In genomic region chr2:166549069-166549468, GRCm38 (mm10) we compare ENCODE assay signal across 15 mouse cellular contexts.
A peak's percentile ranks its signal among the peaks of the same experiment; 100 is the strongest.
DNase-seq lines count a peak whose midpoint lies in the region; ATAC-seq lines count a peak whose summit lies in the region.
"Had no signal": no experiment of that assay in that cellular context is flagged by ENCODE, and none has a peak within 500 bp of the region (broad histone marks: within the 10 kb centered on the region; RNA-seq: fewer than 3 reads in every experiment).

No protein-coding gene starts in this region.

- ATAC-seq in midbrain, embryonic 12.5 days (ENCODE audit: low FRiP score, low read depth), result no peak
- ATAC-seq in midbrain, embryonic 16.5 days, result no peak
- ATAC-seq in activated CD4-positive, CD25-positive, alpha-beta regulatory T cell, adult 4 months, result peak; percentile 55

- H3K4me2 ChIP-seq in midbrain, embryonic 12.5 days (replicated peaks), result no peak overlapping the region
- no peak overlapping the region for H3K4me2 ChIP-seq in midbrain, embryonic 16.5 days (ENCODE audit: low read length)
- H3K4me2 ChIP-seq: liver, embryonic 15.5 days had no signal

- 88% methylated on average over 5 of the region's 5 CpGs for WGBS in midbrain, embryonic 12.5 days
- WGBS in midbrain, embryonic 16.5 days, result 84% methylated on average over 5 of the region's 5 CpGs
- 79% methylated on average over 5 of the region's 5 CpGs for WGBS in limb, embryonic 10.5 days

- no peak overlapping the region for H3K4me3 ChIP-seq in midbrain, embryonic 12.5 days
- H3K4me3 ChIP-seq in midbrain, embryonic 16.5 days (ENCODE audit: low read depth, low read length), result no peak overlapping the region
- H3K4me3 ChIP-seq in limb, embryonic 10.5 days, result no peak overlapping the region
- H3K4me3 ChIP-seq: left cerebral cortex, adult 2 months; liver, embryonic 15.5 days had no signal

- H3K9ac ChIP-seq in midbrain, embryonic 12.5 days (replicated peaks), result no peak overlapping the region
- H3K9ac ChIP-seq in midbrain, embryonic 16.5 days (ENCODE audit: low read depth, low read length), result no peak overlapping the region
- H3K9ac ChIP-seq: liver, embryonic 15.5 days had no signal

- H3K27me3 ChIP-seq in midbrain, embryonic 12.5 days, result peaks cover 6% of the 10 kb centered on the region; the same call in 1 of the 2 replicates
- no peaks in the 10 kb centered on the region for H3K27me3 ChIP-seq in midbrain, embryonic 16.5 days (ENCODE audit: control insufficient read depth, insufficient read depth, low read depth, low read length)
- H3K27me3 ChIP-seq in limb, embryonic 10.5 days (ENCODE audit: low read depth, poor library complexity, severe bottlenecking), result no peaks in the 10 kb centered on the region
- H3K27me3 ChIP-seq: liver, embryonic 15.5 days had no signal

- peak overlapping the region; percentile 64 for H3K27ac ChIP-seq in midbrain, embryonic 12.5 days (replicated peaks)
- no peak overlapping the region for H3K27ac ChIP-seq in midbrain, embryonic 16.5 days (ENCODE audit: low read length)
- peak overlapping the region; percentile 70 for H3K27ac ChIP-seq in limb, embryonic 10.5 days
- H3K27ac ChIP-seq: kidney, postnatal 0 days; left cerebral cortex, adult 2 months; liver, embryonic 15.5 days had no signal

- H3K4me1 ChIP-seq in midbrain, embryonic 12.5 days, result peaks cover 49% of the 10 kb centered on the region
- H3K4me1 ChIP-seq in midbrain, embryonic 16.5 days (ENCODE audit: control insufficient read depth, insufficient read depth, low read length), result peaks cover 8% of the 10 kb centered on the region; the same call in 1 of the 2 replicates
- H3K4me1 ChIP-seq in limb, embryonic 10.5 days, result peaks cover 75% of the 10 kb centered on the region

- no peaks in the 10 kb centered on the region for H3K9me3 ChIP-seq in midbrain, embryonic 12.5 days
- H3K9me3 ChIP-seq in midbrain, embryonic 16.5 days (replicated peaks; ENCODE audit: control insufficient read depth, low read length, poor library complexity, severe bottlenecking), result no peaks in the 10 kb centered on the region
- no peaks in the 10 kb centered on the region for H3K9me3 ChIP-seq in limb, embryonic 10.5 days (replicated peaks)
- H3K9me3 ChIP-seq: liver, embryonic 15.5 days had no signal

- H3K36me3 ChIP-seq in midbrain, embryonic 12.5 days, result no peaks in the 10 kb centered on the region
- no peaks in the 10 kb centered on the region for H3K36me3 ChIP-seq in midbrain, embryonic 16.5 days (ENCODE audit: control insufficient read depth, insufficient read depth, low read length)
- H3K36me3 ChIP-seq in limb, embryonic 10.5 days, result no peaks in the 10 kb centered on the region
- H3K36me3 ChIP-seq: liver, embryonic 15.5 days had no signal

- no peak for DNase-seq in limb, embryonic 10.5 days (ENCODE audit: low spot score)
- peak; percentile 62 to 70 for DNase-seq in thymus, postnatal 10 days (ENCODE audit: low spot score in 2 of 2)
- DNase-seq in frontal cortex, postnatal 25 days (ENCODE audit: low spot score in 2 of 2), result no peak
- no peak for DNase-seq in gastrocnemius, postnatal 25 days
- DNase-seq: adrenal gland, adult 8-10 months; cerebellum, adult 9-11 months; gastrocnemius, postnatal 10 days; heart, postnatal 10 days; right cerebral cortex, adult 18-20 months had no signal

Comparison
In these comparisons a context has a peak if more than half of its experiments do, and no peak if none do; other contexts are left out.
1. DNase-seq: peak in thymus, postnatal 10 days (2 of 2); none in limb, embryonic 10.5 days (single experiment), frontal cortex, postnatal 25 days (0 of 2) and gastrocnemius, postnatal 25 days (single experiment).